Mouse (Mus musculus) ES-Bruce4 (cell line): Measurements from ENCODE around the gene Ddx5.

Source experiments
- CTCF ChIP-seq: IDR thresholded peaks from one replicate; pipeline ENCODE4 v1.8.1; 2011; ENCODE audit warnings: low read depth, low read length
- POLR2A ChIP-seq: IDR thresholded peaks from one replicate; pipeline ENCODE4 v1.8.1; 2011; ENCODE audit warnings: low read length; ENCODE audit not compliant: insufficient read depth

GRCm38 (mm10) chr11:106739116-106739515, 49.9 kb downstream of the Ddx5 start:
- no peak for TF ChIP-seq CTCF
- TF ChIP-seq POLR2A = no peak
